Mouse (Mus musculus): ENCODE measurements around the gene Capns1. TPM values are rescaled to one million over a fixed set of nuclear protein-coding genes. Genes with fewer than 3 reads are reported as not detected.
"Not testable (repeated sequence)": the region's sequence is repeated elsewhere in the genome, so short reads cannot be mapped to it uniquely, and the experiment has no call there.

Capns1 gene
- polyA plus RNA-seq (2012; fragmentation: generic; extraction: Trizol) = 622 TPM

DNA sequence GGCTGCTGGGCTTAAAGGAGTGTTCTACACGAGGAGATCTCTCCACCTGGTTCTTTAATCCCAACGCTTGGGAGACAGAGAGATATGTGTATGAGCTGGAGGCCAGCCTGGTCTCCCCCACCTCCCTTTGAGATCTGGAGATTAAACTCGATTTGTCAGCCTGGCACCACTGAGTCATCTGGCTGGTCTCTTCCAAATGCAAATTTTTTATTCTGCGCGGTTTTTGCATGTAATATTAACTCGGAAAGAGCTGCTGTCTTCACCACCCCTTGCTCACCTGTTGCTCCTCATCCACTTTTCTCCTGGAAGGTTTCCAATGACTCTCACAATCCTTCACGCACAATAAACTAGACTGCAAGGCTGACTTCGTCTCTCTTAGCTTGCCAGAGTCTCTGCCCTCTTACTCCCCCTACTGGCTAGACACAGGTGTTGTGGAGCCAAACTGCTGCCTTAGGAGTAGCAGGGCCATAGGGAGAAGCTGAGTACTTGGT, at the start of gene Capns1:
Capns1 (minus strand) TSS at position 331 of the 491 bp plus-strand sequence.
- Histone ChIP-seq H3K27me3 (ENCODE audit: control insufficient read depth, insufficient read depth, insufficient read length) (no peaks in the 10 kb centered on the region), H3ac (ENCODE audit: control insufficient read depth, insufficient read length) (no peak within 1 kb of the TSS), H3K79me2 (ENCODE audit: control insufficient read depth, insufficient read depth) (peaks cover 8% of the 10 kb centered on the region), H3K4me2 (ENCODE audit: low read depth) (peak within 1 kb of the TSS; percentile 64), H3K4me3 (no peak within 1 kb of the TSS), H3K36me3 (ENCODE audit: control insufficient read depth, insufficient read depth) (no peaks in the 10 kb centered on the region)
- TF ChIP-seq E2F4 (IDR thresholded peaks at IDR 0.05; ENCODE audit: insufficient read depth) (no peak), TCF12 (IDR thresholded peaks at IDR 0.05; ENCODE audit: insufficient read depth, poor library complexity, severe bottlenecking) (no peak), TCF3 (IDR thresholded peaks at IDR 0.05; ENCODE audit: insufficient read length, low read depth) (no peak), USF1 (IDR thresholded peaks at IDR 0.05; ENCODE audit: low read depth) (no peak), MYOG (IDR thresholded peaks at IDR 0.05; ENCODE audit: control insufficient read depth in 1 of 3, insufficient read depth in 1 of 3, insufficient read length in 2 of 3, low read depth in 2 of 3) (peak in 1 of 3 experiments; percentile 7), MYOD1 (IDR thresholded peaks at IDR 0.05; ENCODE audit: control insufficient read depth in 1 of 3, insufficient read length in 2 of 3, low read depth in 2 of 3) (peak in 2 of 3 experiments; percentile 71 to 73)

- not testable (repeated sequence) for H3K36me3 ChIP-seq (ENCODE audit: control insufficient read depth, insufficient read depth); H3K4me2 ChIP-seq (ENCODE audit: low read depth); H3K27me3 ChIP-seq (ENCODE audit: control insufficient read depth, insufficient read depth, insufficient read length); H3ac ChIP-seq (ENCODE audit: control insufficient read depth, insufficient read length); H3K4me3 ChIP-seq; H3K79me2 ChIP-seq (ENCODE audit: control insufficient read depth, insufficient read depth)
- TF ChIP-seq MYOG (IDR thresholded peaks at IDR 0.05; ENCODE audit: control insufficient read depth in 1 of 3, insufficient read depth in 1 of 3, insufficient read length in 2 of 3, low read depth in 2 of 3) (peak; percentile 55 to 68 (median 65)), TCF12 (IDR thresholded peaks at IDR 0.05; ENCODE audit: insufficient read depth, poor library complexity, severe bottlenecking) (peak; percentile 73), MYOD1 (IDR thresholded peaks at IDR 0.05; ENCODE audit: control insufficient read depth in 1 of 3, insufficient read length in 2 of 3, low read depth in 2 of 3) (peak in 2 of 3 experiments; percentile 59 to 74)
Measured at GRCm38 (mm10) chr7:30237374-30237773, 38.8 kb upstream of the Capns1 start.

DNA sequence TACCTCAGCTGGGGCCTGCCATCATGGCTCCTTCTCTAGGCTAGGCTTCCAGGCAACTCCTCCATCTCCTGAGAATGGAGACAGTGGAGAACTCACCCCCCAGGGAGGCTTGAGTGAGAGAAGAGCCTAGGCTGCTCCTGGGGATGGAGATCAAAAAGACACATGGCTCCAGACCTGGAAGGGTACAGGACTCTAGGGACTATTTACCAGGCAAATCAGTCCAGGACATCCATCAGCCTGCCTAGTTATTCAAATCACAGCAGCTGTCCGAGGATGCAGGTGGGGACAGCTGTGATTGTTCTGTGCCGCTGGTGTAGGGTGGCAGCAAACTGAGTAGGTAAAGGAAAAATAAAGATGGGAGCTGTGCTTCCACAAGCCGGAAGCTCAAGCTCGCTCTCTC, 37.0 kb upstream of the Capns1 start, which contains the start of gene Ovol3:
Ovol3 (minus strand) TSS at position 101 of the 400 bp plus-strand sequence.
- TF ChIP-seq TCF3 (IDR thresholded peaks at IDR 0.05; ENCODE audit: insufficient read length, low read depth) (no peak), REST (IDR thresholded peaks at IDR 0.05; ENCODE audit: insufficient read depth, insufficient read length) (no peak), USF1 (IDR thresholded peaks at IDR 0.05; ENCODE audit: low read depth) (no peak), MYOD1 (IDR thresholded peaks at IDR 0.05; ENCODE audit: control insufficient read depth in 1 of 3, insufficient read length in 2 of 3, low read depth in 2 of 3) (no peak), MAX (IDR thresholded peaks at IDR 0.05; ENCODE audit: low read depth) (no peak), CEBPB (IDR thresholded peaks at IDR 0.05; ENCODE audit: insufficient read depth, poor library complexity, severe bottlenecking) (no peak), TCF12 (IDR thresholded peaks at IDR 0.05; ENCODE audit: insufficient read depth, poor library complexity, severe bottlenecking) (no peak), SRF (IDR thresholded peaks at IDR 0.05; ENCODE audit: control insufficient read depth, insufficient read length, low read depth) (no peak), POLR2A (IDR thresholded peaks at IDR 0.05; ENCODE audit: insufficient read length, low read depth) (no peak), MYOG (IDR thresholded peaks at IDR 0.05; ENCODE audit: control insufficient read depth in 1 of 3, insufficient read depth in 1 of 3, insufficient read length in 2 of 3, low read depth in 2 of 3) (no peak), E2F4 (IDR thresholded peaks at IDR 0.05; ENCODE audit: insufficient read depth) (no peak), POLR2AphosphoS2 (IDR thresholded peaks at IDR 0.05; ENCODE audit: insufficient read length, low read depth) (no peak)
- no peak within 1 kb of the TSS for H3ac ChIP-seq (ENCODE audit: control insufficient read depth, insufficient read length)
- H3K4me3 ChIP-seq = no peak within 1 kb of the TSS
- peaks cover 6% of the 10 kb centered on the region for H3K79me2 ChIP-seq (ENCODE audit: control insufficient read depth, insufficient read depth)
- no peak within 1 kb of the TSS for H3K4me2 ChIP-seq (ENCODE audit: low read depth)
- no peaks in the 10 kb centered on the region for H3K36me3 ChIP-seq (ENCODE audit: control insufficient read depth, insufficient read depth)
- H3K27me3 ChIP-seq (ENCODE audit: control insufficient read depth, insufficient read depth, insufficient read length) = no peaks in the 10 kb centered on the region

DNA sequence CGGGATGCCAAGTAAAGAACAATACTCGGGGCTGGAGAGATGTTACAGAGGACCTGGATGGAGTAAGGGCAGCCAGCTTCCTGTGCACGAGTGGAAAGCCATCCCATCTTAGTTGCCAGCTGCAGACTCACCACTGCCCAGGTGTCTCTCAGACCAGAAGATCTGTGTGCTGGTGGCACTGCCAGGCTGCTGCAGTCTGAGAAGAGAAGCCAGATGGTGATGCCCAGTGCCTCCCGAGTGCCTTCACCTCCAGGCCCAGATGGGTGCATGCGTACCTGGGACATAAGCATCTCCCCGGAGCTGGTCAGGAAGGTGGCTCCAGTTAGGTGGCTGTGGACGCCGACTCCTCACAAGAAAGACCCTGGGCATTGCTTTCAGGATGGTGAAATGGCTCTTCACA, 36.5 kb upstream of the Capns1 start:
- peaks cover 8% of the 10 kb centered on the region for H3K79me2 ChIP-seq (ENCODE audit: control insufficient read depth, insufficient read depth)
- H3K4me2 ChIP-seq (ENCODE audit: low read depth) = no peak overlapping the region
- no peaks in the 10 kb centered on the region for H3K27me3 ChIP-seq (ENCODE audit: control insufficient read depth, insufficient read depth, insufficient read length)
- H3K4me3 ChIP-seq = no peak overlapping the region
- H3K36me3 ChIP-seq (ENCODE audit: control insufficient read depth, insufficient read depth) = no peaks in the 10 kb centered on the region
- TF ChIP-seq POLR2AphosphoS2 (IDR thresholded peaks at IDR 0.05; ENCODE audit: insufficient read length, low read depth) (peak; percentile 35), REST (IDR thresholded peaks at IDR 0.05; ENCODE audit: insufficient read depth, insufficient read length) (no peak), POLR2A (IDR thresholded peaks at IDR 0.05; ENCODE audit: insufficient read length, low read depth) (no peak), SRF (IDR thresholded peaks at IDR 0.05; ENCODE audit: control insufficient read depth, insufficient read length, low read depth) (no peak), USF1 (IDR thresholded peaks at IDR 0.05; ENCODE audit: low read depth) (no peak)
- no peak overlapping the region for H3ac ChIP-seq (ENCODE audit: control insufficient read depth, insufficient read length)

- Histone ChIP-seq H3K4me3 (no peak overlapping the region), H3ac (ENCODE audit: control insufficient read depth, insufficient read length) (no peak overlapping the region), H3K79me2 (ENCODE audit: control insufficient read depth, insufficient read depth) (peaks cover 8% of the 10 kb centered on the region), H3K27me3 (ENCODE audit: control insufficient read depth, insufficient read depth, insufficient read length) (no peaks in the 10 kb centered on the region), H3K36me3 (ENCODE audit: control insufficient read depth, insufficient read depth) (no peaks in the 10 kb centered on the region), H3K4me2 (ENCODE audit: low read depth) (no peak overlapping the region)
- TF ChIP-seq MYOD1 (IDR thresholded peaks at IDR 0.05; ENCODE audit: control insufficient read depth in 1 of 3, insufficient read length in 2 of 3, low read depth in 2 of 3) = peak in 1 of 3 experiments; percentile 61
- TF ChIP-seq E2F4 (IDR thresholded peaks at IDR 0.05; ENCODE audit: insufficient read depth) = no peak
- TF ChIP-seq MYOG (IDR thresholded peaks at IDR 0.05; ENCODE audit: control insufficient read depth in 1 of 3, insufficient read depth in 1 of 3, insufficient read length in 2 of 3, low read depth in 2 of 3) = no peak
Measured at GRCm38 (mm10) chr7:30234276-30234858, 35.8 kb upstream of the Capns1 start.
